10 mouse cellular contexts compared by ENCODE assay signal in the genomic region with DNA sequence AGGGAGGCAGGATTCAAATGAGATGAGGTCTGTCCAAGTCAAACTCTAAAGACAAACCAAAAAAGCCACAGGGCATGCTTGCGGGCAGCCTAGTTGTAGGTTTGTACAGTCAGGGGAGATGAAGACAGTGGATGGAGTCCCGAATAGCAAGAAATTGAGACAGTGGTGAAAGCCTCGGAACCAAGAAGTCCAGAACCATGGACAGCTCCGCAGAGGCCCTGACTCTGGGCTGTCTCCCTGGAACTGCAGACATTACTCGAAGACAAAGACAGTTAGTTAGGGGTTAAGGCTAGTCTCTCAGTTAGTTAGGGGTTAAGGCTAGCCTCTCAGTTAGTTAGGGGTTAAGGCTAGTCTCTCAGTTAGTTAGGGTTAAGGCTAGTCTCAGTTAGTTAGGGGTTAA. TPM values are rescaled to one million over a fixed set of nuclear protein-coding genes. Genes with fewer than 3 reads are reported as not detected.
DNase-seq lines count a peak whose midpoint lies in the region; ATAC-seq and TF ChIP-seq lines count a peak whose summit lies in the region.
"Had no signal": no experiment of that assay in that cellular context is flagged by ENCODE, and none has a peak within 500 bp of the region (broad histone marks: within the 10 kb centered on the region; RNA-seq: fewer than 3 reads in every experiment).

No protein-coding gene starts in this region.

- WGBS in midbrain, embryonic 14.5 days = 65% methylated on average over 5 of the region's 5 CpGs
- WGBS in midbrain, embryonic 16.5 days = 68% methylated on average over 5 of the region's 5 CpGs
- WGBS in forebrain, embryonic 14.5 days = 63% methylated on average over 5 of the region's 5 CpGs
- WGBS in forebrain, postnatal 0 days = 57% methylated on average over 5 of the region's 5 CpGs

- H3K27ac ChIP-seq in midbrain, embryonic 14.5 days (replicated peaks; ENCODE audit: low read depth, low read length) = no peak overlapping the region
- no peak overlapping the region for H3K27ac ChIP-seq in midbrain, embryonic 16.5 days (ENCODE audit: low read length)
- no peak overlapping the region for H3K27ac ChIP-seq in forebrain, embryonic 14.5 days (ENCODE audit: low read depth, low read length)
- no peak overlapping the region for H3K27ac ChIP-seq in forebrain, postnatal 0 days (ENCODE audit: low read depth, low read length)
- H3K27ac ChIP-seq: heart, adult 2 months; limb, embryonic 15.5 days had no signal

- no peak overlapping the region for H3K4me2 ChIP-seq in midbrain, embryonic 14.5 days (ENCODE audit: low read length)
- no peak overlapping the region for H3K4me2 ChIP-seq in midbrain, embryonic 16.5 days (ENCODE audit: low read length)
- H3K4me2 ChIP-seq in forebrain, embryonic 14.5 days (ENCODE audit: low read length) = no peak overlapping the region
- no peak overlapping the region for H3K4me2 ChIP-seq in forebrain, postnatal 0 days (ENCODE audit: low read depth)
- H3K4me2 ChIP-seq: limb, embryonic 15.5 days had no signal

- H3K4me1 ChIP-seq in midbrain, embryonic 14.5 days (ENCODE audit: control insufficient read depth, insufficient read depth, low read length) = no peaks in the 10 kb centered on the region
- no peaks in the 10 kb centered on the region for H3K4me1 ChIP-seq in midbrain, embryonic 16.5 days (ENCODE audit: control insufficient read depth, insufficient read depth, low read length)
- no peaks in the 10 kb centered on the region for H3K4me1 ChIP-seq in forebrain, embryonic 14.5 days (ENCODE audit: control insufficient read depth, insufficient read depth, low read length)
- H3K4me1 ChIP-seq in forebrain, postnatal 0 days (ENCODE audit: insufficient read depth) = no peaks in the 10 kb centered on the region
- H3K4me1 ChIP-seq: limb, embryonic 15.5 days had no signal

- no peak overlapping the region for H3K4me3 ChIP-seq in midbrain, embryonic 14.5 days (replicated peaks; ENCODE audit: low read depth, low read length)
- H3K4me3 ChIP-seq in midbrain, embryonic 16.5 days (ENCODE audit: low read depth, low read length) = no peak overlapping the region
- no peak overlapping the region for H3K4me3 ChIP-seq in forebrain, embryonic 14.5 days (ENCODE audit: low read depth, low read length)
- H3K4me3 ChIP-seq in forebrain, postnatal 0 days (ENCODE audit: low read depth, low read length) = no peak overlapping the region
- H3K4me3 ChIP-seq: heart, adult 2 months; limb, embryonic 15.5 days had no signal

- no peak for TF ChIP-seq CTCF in forebrain, postnatal 0 days (IDR thresholded peaks at IDR 0.05; ENCODE audit: low read depth)

- no peak overlapping the region for H3K9ac ChIP-seq in midbrain, embryonic 14.5 days (replicated peaks; ENCODE audit: low read length)
- H3K9ac ChIP-seq in midbrain, embryonic 16.5 days (ENCODE audit: low read depth, low read length) = no peak overlapping the region
- H3K9ac ChIP-seq in forebrain, embryonic 14.5 days (ENCODE audit: low read length) = no peak overlapping the region
- H3K9ac ChIP-seq in forebrain, postnatal 0 days = no peak overlapping the region
- H3K9ac ChIP-seq: limb, embryonic 15.5 days had no signal

- DNase-seq in embryo, embryonic 10 days (ENCODE audit: low spot score) = peak; percentile 49
- no peak for DNase-seq in embryo, embryonic 9.5 days (ENCODE audit: extremely low spot score)
- DNase-seq in midbrain, embryonic 14.5 days = peak; percentile 14
- peak; percentile 56 for DNase-seq in adipocyte (ENCODE audit: low spot score)
- DNase-seq in lung, postnatal 36 days = peak; percentile 13
- DNase-seq in forebrain, embryonic 14.5 days (ENCODE audit: low spot score) = no peak
- DNase-seq in forebrain, postnatal 0 days = no peak
- DNase-seq: heart, adult 2 months had no signal

- no peaks in the 10 kb centered on the region for H3K9me3 ChIP-seq in midbrain, embryonic 14.5 days (ENCODE audit: control insufficient read depth, low read length)
- no peaks in the 10 kb centered on the region for H3K9me3 ChIP-seq in midbrain, embryonic 16.5 days (replicated peaks; ENCODE audit: control insufficient read depth, low read length, poor library complexity, severe bottlenecking)
- no peaks in the 10 kb centered on the region for H3K9me3 ChIP-seq in forebrain, embryonic 14.5 days (replicated peaks; ENCODE audit: control insufficient read depth, low read length)
- H3K9me3 ChIP-seq in forebrain, postnatal 0 days (ENCODE audit: low read length) = no peaks in the 10 kb centered on the region
- H3K9me3 ChIP-seq: limb, embryonic 15.5 days had no signal

- H3K27me3 ChIP-seq in midbrain, embryonic 14.5 days (ENCODE audit: control insufficient read depth, insufficient read depth, low read length) = no peaks in the 10 kb centered on the region
- H3K27me3 ChIP-seq in midbrain, embryonic 16.5 days (ENCODE audit: control insufficient read depth, insufficient read depth, low read depth, low read length) = no peaks in the 10 kb centered on the region
- no peaks in the 10 kb centered on the region for H3K27me3 ChIP-seq in forebrain, embryonic 14.5 days (replicated peaks; ENCODE audit: control insufficient read depth, insufficient read depth, low read length)
- H3K27me3 ChIP-seq in forebrain, postnatal 0 days (ENCODE audit: insufficient read depth, low read length) = no peaks in the 10 kb centered on the region
- H3K27me3 ChIP-seq: limb, embryonic 15.5 days had no signal

- ATAC-seq in midbrain, embryonic 14.5 days (ENCODE audit: low FRiP score, low TSS enrichment) = no peak
- no peak for ATAC-seq in midbrain, embryonic 16.5 days
- no peak for ATAC-seq in forebrain, embryonic 14.5 days
- ATAC-seq in forebrain, postnatal 0 days = no peak

- no peaks in the 10 kb centered on the region; the same call in 1 of the 2 replicates for H3K36me3 ChIP-seq in midbrain, embryonic 14.5 days (ENCODE audit: control insufficient read depth, insufficient read depth, low read length)
- H3K36me3 ChIP-seq in midbrain, embryonic 16.5 days (ENCODE audit: control insufficient read depth, insufficient read depth, low read length) = no peaks in the 10 kb centered on the region
- H3K36me3 ChIP-seq in forebrain, embryonic 14.5 days (ENCODE audit: control insufficient read depth, insufficient read depth, low read length) = no peaks in the 10 kb centered on the region
- no peaks in the 10 kb centered on the region for H3K36me3 ChIP-seq in forebrain, postnatal 0 days (ENCODE audit: insufficient read depth)

RNA-seq across cellular contexts. Expression of gene Acvr2b, which starts 13.0 kb away (rescaled TPM):
- polyA plus RNA-seq in midbrain, embryonic 14.5 days (2014; fragmentation: Nextera tagmentation; extraction: Ambion mirVana) = 69.3 and 69.9 TPM in 2 replicates
- polyA plus RNA-seq in midbrain, embryonic 16.5 days (2015; fragmentation: Nextera tagmentation; extraction: Ambion mirVana) = 28.4 and 36.0 TPM in 2 replicates
- polyA plus RNA-seq in forebrain, embryonic 14.5 days (2014; fragmentation: Nextera tagmentation; extraction: Ambion mirVana) = 25.9 and 27.5 TPM in 2 replicates
- 13.4 and 26.7 TPM in 2 replicates for total RNA-seq in forebrain, postnatal 0 days (2014; rRNA removed)
- 9.7 and 23.2 TPM in 2 replicates for polyA plus RNA-seq in forebrain, postnatal 0 days (2015; fragmentation: Nextera tagmentation; extraction: Ambion mirVana)

RNA-seq across cellular contexts. Expression of gene Slc22a14, which starts 23.6 kb away (rescaled TPM):
- not detected in 2 replicates for polyA plus RNA-seq in midbrain, embryonic 14.5 days (2014; fragmentation: Nextera tagmentation; extraction: Ambion mirVana)
- polyA plus RNA-seq in midbrain, embryonic 16.5 days (2015; fragmentation: Nextera tagmentation; extraction: Ambion mirVana) = 0.11 TPM in 1 of 2 replicates, not detected in the other
- polyA plus RNA-seq in forebrain, embryonic 14.5 days (2014; fragmentation: Nextera tagmentation; extraction: Ambion mirVana) = not detected in 2 replicates
- 0.08 TPM in 1 of 2 replicates, not detected in the other for total RNA-seq in forebrain, postnatal 0 days (2014; rRNA removed)
- polyA plus RNA-seq in forebrain, postnatal 0 days (2015; fragmentation: Nextera tagmentation; extraction: Ambion mirVana) = not detected in 2 replicates
- total RNA-seq: heart, adult 2 months had no signal
- polyA plus RNA-seq: limb, embryonic 15.5 days had no signal

RNA-seq across cellular contexts. Expression of gene Xylb, which starts 31.8 kb away (rescaled TPM):
- 1.5 and 2.4 TPM in 2 replicates for polyA plus RNA-seq in midbrain, embryonic 14.5 days (2014; fragmentation: Nextera tagmentation; extraction: Ambion mirVana)
- 2.7 and 4.3 TPM in 2 replicates for polyA plus RNA-seq in midbrain, embryonic 16.5 days (2015; fragmentation: Nextera tagmentation; extraction: Ambion mirVana)
- 2.4 and 4.1 TPM in 2 replicates for polyA plus RNA-seq in forebrain, embryonic 14.5 days (2014; fragmentation: Nextera tagmentation; extraction: Ambion mirVana)
- 5.0 and 9.0 TPM in 2 replicates for total RNA-seq in forebrain, postnatal 0 days (2014; rRNA removed)
- 2.6 and 3.7 TPM in 2 replicates for polyA plus RNA-seq in forebrain, postnatal 0 days (2015; fragmentation: Nextera tagmentation; extraction: Ambion mirVana)

RNA-seq across cellular contexts. Expression of gene Myd88, which starts 47.7 kb away (rescaled TPM):
- 3.4 and 5.6 TPM in 2 replicates for polyA plus RNA-seq in midbrain, embryonic 14.5 days (2014; fragmentation: Nextera tagmentation; extraction: Ambion mirVana)
- 5.2 and 5.8 TPM in 2 replicates for polyA plus RNA-seq in midbrain, embryonic 16.5 days (2015; fragmentation: Nextera tagmentation; extraction: Ambion mirVana)
- 5.7 and 5.8 TPM in 2 replicates for polyA plus RNA-seq in forebrain, embryonic 14.5 days (2014; fragmentation: Nextera tagmentation; extraction: Ambion mirVana)
- total RNA-seq in forebrain, postnatal 0 days (2014; rRNA removed) = 4.0 and 5.8 TPM in 2 replicates
- polyA plus RNA-seq in forebrain, postnatal 0 days (2015; fragmentation: Nextera tagmentation; extraction: Ambion mirVana) = 5.2 and 5.3 TPM in 2 replicates

RNA-seq across cellular contexts. Expression of gene Acaa1a, which starts 49.5 kb away (rescaled TPM):
- polyA plus RNA-seq in midbrain, embryonic 14.5 days (2014; fragmentation: Nextera tagmentation; extraction: Ambion mirVana) = 85.4 and 92.0 TPM in 2 replicates
- 113 and 116 TPM in 2 replicates for polyA plus RNA-seq in midbrain, embryonic 16.5 days (2015; fragmentation: Nextera tagmentation; extraction: Ambion mirVana)
- 92.0 and 95.0 TPM in 2 replicates for polyA plus RNA-seq in forebrain, embryonic 14.5 days (2014; fragmentation: Nextera tagmentation; extraction: Ambion mirVana)
- total RNA-seq in forebrain, postnatal 0 days (2014; rRNA removed) = 121 and 130 TPM in 2 replicates
- polyA plus RNA-seq in forebrain, postnatal 0 days (2015; fragmentation: Nextera tagmentation; extraction: Ambion mirVana) = 81.8 and 86.6 TPM in 2 replicates

Comparison
In these comparisons a context has a peak if more than half of its experiments do, and no peak if none do; other contexts are left out.
1. DNase-seq: peak in embryo, embryonic 10 days (single experiment), midbrain, embryonic 14.5 days (single experiment), adipocyte (single experiment) and lung, postnatal 36 days (single experiment); none in embryo, embryonic 9.5 days (single experiment), forebrain, embryonic 14.5 days (single experiment) and forebrain, postnatal 0 days (single experiment).